Mouse (Mus musculus): ENCODE data around the gene Ago3.

DNA sequence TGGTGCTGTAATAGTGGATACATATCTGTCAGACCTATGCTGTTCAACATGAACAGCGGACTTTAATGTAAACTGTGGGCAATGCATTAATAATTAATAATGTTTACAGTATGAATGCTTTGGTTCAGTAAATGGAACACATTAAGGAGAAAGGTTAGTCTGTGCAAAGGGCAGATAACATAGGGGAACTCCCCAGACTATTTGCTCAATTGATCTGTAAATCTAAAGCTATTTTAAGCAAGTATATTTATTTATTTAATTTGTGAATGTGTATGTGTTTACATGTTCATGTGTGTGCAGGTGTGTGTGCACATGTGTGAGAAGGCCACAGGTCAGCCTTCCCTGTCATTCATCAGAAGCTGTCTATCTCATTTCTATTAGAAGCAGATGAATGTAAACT is 69.3 kb downstream of the Ago3 start:
- TF ChIP-seq CTCF (conservative IDR thresholded peaks at IDR 0.05; ENCODE audit: low read length): no peak
- TF ChIP-seq POU5F1 (IDR thresholded peaks at IDR 0.05; ENCODE audit: borderline replicate concordance, low read length): no peak
- no peak for TF ChIP-seq NANOG (IDR thresholded peaks at IDR 0.05; ENCODE audit: borderline replicate concordance, low read length)

All from E14TG2a.4 (cell line).